Mouse (Mus musculus): Measurements from ENCODE around the gene Arid1a.

Gene Arid1a

DNA sequence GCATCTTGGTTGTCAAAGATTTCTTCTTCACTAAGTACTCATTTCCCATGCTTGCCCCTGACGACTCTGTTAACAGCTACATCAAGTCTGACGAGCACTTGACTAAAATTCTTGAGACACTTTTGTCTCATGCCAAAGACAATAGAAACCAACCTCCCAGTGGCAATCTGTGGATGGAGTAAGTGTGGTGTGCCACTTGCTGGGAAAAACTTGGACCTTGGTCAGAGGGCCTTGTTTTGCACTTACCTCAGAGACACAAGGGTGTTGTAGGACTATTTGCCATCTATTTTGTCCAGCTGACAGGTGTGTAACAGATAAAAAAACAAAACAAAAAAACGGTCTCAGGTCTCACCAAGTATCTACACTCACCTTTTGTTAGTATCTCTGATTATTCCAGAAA, 80.4 kb downstream of the Arid1a start:
- DNase-seq (ENCODE audit: extremely low spot score, low spot score), result no peak

DNA sequence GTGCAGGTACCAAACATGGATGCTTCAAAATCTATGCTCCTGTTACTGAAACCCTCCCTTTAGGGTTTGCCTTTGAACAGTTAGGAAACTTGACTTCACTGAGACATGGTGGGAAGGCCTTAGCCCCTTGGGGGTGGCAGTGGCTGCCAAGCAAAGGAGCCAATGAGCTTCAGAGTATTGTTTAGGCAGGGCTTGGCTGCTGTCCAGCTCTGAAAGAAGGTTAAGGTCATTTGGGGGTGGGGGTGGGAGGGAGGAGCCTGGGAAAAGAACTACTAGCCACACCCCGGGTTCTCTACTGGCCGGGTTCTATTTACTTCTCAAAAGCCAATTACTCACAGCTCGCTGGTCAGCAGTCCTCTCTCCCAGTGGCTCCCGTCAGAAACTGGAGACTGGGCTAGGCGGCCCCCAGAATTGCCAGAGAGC, 81.0 kb downstream of the Arid1a start:
- peak; percentile 61 for DNase-seq (ENCODE audit: extremely low spot score, low spot score)

DNA sequence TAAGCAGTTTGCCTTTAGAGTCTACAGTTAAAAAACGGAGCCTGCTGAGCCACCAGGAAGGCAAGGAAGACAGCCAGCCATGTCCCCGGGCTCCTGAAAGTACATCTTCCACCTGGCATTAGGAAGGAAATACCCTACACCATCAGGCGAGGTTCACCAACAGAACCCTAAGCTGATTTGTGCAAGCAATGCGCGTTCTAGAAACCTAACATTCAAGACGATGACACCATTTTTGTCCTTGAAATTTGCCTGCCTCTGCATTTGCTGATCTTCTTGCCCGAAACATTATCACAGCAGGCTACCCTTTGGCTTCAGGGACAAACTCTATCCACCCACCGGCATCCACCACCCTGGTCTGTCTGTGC, 82.3 kb downstream of the Arid1a start:
- DNase-seq (ENCODE audit: extremely low spot score, low spot score), result no peak

DNA sequence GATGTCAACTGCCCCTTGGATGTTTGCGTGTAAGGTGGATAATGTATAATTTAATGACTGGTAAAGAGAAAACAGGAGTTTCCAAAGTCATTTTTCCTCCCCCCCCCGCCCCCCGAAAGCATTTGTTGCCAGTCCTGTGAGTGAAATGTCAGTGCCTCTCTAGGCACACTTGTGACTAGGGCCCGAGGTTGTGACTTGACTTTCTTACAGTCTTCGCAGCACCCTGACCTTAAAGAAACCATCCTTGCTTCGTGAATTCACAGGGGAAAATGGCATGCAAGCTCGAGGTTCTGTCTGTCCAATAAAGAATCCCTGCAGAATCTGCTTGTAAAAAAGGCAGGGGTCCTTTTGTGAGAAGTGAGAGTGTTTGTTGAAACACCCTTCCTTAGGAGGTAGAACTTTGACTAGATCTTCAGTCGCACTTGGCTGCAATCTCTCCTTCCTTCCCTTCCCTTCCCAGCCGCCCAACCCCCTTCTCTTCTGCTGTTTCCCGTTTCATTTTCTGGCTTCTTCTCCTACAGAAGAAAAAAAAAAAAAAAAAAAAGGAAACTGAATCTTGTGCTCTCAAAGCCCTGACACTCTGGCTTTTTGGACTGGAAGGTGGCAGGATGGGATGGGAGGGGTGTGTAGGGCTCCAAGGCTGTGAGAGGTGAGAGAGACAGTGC, 82.8 kb downstream of the Arid1a start:
- DNase-seq (ENCODE audit: extremely low spot score, low spot score), result no peak

DNA sequence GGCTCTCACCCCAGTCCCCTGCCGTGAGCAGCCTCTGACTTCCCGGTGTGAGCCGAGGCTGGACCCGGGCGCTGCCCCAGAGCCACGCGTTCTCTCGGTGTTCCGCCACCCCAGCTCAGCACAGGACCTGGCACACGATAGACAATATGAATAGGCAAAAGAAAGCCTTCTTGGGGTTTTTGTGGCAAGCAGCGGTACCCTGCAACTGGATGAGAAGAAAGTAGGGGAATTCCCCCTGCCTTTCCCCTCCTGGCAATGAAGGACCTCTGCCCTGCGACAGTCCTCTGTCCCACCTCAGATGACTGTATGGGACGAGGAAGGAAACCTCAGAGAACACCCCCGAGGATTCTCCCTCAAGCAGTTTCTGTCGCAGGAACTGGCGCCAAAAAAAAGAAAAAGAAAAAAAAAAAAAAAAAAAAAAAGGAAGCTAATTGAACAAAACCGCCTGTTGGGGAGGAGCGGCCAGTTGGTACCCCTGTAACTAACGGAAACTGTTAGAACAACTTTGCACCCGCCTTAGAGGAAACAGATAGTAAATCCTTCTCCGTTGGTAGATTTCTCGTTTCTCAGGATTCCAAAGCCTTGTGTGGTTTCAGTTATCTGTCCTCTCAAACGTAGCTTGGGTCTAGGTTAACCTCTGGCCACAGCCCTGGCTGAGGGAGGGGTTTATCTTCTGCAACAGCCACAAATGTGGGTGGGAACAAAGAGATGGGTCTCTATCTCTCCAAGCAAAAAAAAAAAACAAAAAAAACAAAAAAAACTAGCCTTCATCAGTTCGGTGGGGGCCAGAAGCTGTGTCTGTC, 83.5 kb downstream of the Arid1a start:
- no peak for DNase-seq (ENCODE audit: extremely low spot score, low spot score)

DNA sequence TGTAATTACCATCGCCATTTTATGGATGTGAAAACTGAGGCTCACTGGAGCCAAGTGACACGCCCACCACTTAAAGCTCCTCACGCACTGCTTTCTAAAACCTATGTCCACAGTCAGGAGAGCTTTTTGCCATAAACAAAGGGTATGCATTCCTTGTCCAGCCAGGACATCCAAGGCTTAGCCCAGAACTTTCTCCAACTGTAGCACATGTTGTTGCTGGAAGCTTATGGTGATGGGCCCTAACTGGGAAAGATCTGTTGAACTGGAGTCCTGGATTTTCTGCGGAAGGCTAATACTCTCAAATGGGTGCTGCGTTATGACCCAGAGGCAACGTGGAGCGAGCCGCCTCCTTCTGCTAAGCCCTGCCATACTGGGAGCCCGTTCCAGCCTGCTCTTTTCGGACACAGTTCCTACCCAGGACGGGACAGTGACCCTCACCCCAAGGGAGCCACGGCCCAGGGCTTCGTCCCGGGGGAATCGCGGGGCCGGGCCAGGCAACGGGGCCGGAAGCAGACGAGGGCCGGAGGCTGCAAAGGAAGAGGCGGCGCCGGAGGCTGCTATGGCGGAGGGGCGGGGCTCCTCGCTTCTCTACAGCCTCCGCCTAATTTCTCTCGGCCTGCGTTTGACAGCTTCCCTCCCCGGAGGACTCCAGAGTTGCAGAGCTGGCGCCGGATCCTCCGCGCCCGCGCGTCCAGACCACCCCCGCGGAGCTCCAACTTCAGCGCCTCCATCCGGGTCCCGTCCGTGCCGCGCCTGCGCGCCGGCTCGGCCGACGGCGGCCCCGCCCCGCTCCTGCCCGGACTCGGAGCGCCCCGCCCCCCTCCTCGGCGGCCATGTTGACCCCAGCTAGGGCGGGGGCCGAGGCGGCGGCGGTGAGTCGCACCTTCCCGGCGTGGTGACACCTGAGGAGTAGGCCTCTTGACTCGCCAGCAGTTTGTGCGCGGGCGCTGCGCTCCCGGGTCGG, 84.4 kb downstream of the Arid1a start, which contains the start of gene Pigv:
Pigv (minus strand) TSS at position 767 of the 964 bp plus-strand sequence.
- peak; percentile 97 for DNase-seq (ENCODE audit: extremely low spot score, low spot score)

DNA sequence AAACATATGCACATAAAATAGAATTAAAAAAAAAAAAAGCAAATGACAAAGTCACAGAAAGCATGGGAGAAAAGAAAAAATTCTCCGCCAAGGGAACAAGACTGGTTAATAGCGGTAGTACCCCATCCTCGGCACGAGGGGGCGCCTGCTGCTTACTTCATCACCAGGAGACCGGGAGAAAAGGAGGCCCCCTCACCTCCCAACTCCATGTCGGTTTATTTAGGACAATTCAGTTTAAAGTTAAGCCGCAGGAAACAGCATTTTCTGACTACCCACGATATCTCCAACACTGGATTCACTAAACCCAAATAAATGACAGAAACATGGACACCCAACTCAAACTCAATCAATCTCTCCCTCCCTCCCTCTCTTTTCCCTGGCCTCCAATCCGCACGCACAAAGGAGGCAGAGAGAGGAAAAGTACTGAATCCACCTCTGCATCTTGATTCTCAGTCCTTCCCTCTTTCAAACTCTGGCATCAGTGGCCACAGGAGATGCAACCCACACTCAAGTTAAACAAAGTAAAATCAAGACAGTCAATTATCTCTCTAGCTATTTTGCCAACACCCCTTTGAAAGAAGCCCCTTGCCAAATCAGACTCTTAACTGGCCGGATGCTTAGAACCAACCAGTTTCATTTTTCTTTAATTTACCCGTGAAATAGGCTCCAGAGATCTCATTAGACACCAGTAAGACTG, 85.2 kb downstream of the Arid1a start:
- DNase-seq (ENCODE audit: extremely low spot score, low spot score), result peak; percentile 83

DNA sequence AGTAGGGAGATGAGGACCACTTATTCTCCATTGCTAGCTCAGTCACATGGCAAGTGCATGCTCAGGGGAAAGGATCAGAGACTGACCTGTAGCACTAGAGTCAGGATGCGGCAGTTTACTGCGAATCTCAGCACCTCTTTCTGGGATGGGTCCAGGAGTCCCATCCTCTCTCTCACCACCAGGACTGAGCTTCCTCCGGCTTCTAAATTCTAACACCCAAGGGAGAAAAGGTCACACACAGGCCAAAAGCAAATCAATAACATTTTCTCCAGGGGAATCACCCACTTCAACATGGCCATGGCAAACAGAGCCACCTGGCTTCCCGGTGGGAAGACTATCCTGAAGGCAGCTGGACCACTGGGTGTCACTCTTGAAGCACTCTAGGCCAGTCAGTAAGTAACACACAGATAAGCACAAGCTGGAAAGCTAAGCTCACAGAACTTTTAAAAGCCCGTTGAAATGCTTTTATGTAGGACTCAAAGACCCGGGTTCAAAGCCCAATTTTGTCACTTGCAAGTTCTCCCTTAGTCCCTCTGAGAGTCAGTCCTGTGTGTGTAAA, 86.8 kb downstream of the Arid1a start:
- no peak for DNase-seq (ENCODE audit: extremely low spot score, low spot score)

DNA sequence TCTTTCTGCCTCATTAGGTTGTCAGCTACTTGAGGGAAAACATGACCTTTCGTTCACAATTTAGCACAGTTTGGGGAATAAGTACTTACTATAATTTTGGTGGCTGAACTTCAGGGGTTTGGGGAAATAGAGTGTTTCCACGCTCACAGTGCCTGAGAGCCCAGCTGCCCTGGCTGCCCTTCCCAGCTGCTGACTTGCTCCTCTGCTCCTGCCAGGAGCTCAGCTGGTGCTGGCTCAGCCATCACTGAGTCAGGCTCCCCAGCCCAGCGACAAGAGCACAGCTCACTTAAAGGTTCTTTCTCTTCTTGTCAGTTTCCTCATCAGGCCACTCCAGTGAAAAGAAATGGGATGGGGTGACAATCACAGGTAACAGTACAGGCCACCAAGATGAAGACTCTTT, 88.0 kb downstream of the Arid1a start:
- DNase-seq (ENCODE audit: extremely low spot score, low spot score), result no peak

DNA sequence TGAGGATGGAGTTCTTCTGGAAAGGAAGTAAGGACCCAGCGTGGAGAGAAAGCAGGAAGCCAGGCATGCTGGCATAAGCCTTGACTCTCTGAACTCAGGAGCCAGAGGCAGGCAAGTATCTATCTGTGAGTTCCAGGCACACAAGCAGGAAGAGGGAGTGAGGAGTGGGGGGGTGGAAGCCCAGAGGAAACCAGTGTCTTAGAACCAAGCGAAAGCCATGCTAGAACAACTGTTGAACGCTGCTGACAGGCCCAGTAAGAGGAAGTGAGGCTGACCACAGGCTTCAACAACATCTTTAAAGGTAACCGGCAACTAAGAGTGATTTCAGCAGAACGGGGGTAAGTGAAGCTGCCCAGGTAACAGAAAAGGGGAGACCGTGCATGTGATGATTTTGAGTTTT, 90.4 kb downstream of the Arid1a start:
- DNase-seq (ENCODE audit: extremely low spot score, low spot score), result no peak

DNA sequence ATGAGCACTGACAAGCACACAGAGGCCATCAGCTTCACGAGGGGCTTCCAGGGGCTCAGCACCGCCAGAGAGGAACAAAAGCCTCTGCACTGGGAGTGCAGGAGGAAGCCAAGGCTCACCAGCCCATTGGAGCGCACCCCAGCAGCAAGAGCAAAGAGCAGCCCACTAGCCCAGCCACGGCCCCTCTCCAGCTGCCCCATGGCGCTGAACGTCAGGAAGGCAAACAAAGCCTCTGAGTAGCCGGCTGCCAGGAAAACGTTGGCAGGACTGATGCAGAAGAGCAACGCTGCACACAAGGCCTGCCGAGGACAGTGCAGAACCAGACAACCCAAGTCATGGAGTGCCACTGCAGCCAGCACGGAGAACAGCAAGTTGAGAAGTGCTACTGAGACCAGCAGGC, 91.5 kb downstream of the Arid1a start:
- peak; percentile 7 for DNase-seq (ENCODE audit: extremely low spot score, low spot score)

DNA sequence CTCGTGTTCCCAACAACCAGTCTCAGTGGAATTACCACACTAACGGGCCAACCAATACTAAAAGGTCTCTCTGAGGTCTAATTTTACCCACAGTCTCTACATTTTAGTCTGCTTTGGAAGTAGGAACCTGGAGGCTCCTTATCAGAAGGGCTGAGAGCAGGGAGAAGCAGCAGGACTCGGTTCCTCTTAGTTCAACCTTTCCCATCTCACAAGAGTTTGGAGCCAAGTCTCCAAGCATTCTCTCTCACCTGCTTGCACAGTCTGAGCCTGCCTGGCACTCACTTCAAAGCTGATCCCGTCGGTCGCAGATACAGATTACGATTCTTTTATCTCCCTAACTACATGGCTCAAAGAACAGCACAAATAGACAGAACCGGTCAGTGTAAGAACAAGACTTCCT, 93.6 kb downstream of the Arid1a start:
- DNase-seq (ENCODE audit: extremely low spot score, low spot score), result no peak

DNA sequence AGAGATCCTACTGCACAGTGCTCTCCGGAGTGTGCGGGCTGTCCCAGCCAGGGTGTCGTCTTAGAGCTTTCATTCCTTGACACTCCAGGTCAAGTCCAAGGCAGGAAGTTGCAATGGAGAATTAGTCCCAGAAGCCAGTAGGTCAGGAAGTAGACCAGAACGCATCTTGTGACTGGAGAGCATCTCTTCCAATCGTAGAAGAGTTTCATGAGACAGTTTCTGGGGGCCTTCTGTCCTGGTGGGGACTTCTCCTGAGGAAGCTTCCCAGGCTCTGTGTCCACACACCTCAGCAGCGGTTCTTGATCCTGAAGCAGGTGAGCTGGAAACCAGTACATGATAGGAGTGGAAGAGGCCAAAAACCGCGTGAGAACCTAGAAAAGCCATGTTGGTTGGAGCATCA, 94.1 kb downstream of the Arid1a start:
- DNase-seq (ENCODE audit: extremely low spot score, low spot score), result no peak

DNA sequence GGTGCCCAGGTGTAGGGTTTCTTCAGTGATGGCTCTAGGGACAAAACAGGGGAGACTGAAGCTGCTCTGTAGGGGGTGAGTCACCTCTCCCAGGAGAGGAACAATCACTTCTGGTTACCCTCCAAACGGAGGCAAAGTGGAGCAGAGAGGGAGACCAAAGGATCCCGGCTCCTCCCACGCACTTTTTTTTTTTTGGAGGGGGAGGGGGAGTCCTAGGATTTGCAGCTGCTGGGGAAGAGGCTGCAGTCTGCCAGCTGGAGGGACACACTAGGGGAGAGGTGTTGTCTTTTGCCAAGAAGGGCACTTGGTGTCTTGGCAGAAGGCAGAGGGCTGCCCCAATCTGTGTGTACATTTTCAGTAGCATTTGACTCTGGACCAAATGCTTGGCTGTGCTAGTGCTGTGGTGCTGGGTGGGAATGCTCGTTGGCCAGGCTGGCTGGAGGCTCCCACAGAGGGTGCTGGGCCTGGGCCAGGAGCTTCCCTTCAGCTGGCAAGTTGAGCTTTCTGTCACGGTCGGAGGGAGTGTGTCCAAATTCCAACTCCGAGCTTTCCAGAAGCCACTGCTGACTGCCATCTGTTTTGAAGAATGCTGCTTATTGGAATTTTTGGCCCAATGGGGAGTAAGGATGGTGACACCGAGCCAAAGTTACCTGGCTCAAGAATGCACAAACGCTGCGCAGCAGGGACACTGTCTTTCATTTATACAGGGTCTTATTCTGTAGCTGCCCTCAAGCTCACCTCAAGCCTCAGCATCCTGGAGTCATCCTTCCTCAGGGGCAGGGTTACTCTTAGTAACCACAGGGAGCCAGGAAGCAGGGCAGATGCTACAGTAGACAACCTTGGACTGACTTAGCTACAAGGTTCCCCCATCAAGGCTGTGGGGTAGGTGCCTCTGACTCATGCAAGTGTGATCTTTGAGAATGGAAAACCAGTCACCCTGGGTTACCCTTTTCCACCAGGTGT, 96.1 kb downstream of the Arid1a start:
- no peak for DNase-seq (ENCODE audit: extremely low spot score, low spot score)

DNA sequence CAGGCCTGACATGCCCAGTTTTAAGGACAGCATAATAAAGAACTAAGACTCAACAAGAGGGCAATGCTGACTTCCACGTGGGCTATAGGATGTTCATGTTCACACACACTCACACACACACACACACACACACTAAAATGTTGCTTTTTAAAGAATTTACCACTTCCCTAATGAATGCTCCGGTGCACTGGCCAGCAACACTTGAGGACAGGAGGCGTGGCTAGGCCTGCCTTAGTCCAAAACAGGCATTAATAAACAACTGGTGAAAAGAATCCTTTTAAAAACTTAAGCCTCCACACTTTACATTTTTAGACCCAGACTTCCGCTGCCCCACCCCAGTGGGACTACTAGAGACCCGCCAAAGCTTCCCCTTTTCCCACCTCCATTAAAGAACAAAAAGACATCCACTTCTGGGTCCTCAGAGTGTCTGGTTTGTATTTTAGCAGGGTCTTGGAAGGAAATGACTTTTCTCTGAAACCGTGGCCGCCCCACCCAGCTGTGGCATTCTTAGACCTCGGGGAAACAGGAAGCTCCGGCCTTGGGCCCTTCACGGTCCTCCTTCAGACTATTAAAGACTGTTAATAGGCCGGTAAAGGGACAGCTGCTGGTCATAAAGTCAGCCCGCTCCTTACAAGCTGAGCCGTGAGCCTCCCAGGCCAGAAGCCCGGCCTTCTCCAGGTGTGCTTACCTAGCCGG, 96.9 kb downstream of the Arid1a start:
- DNase-seq (ENCODE audit: extremely low spot score, low spot score), result peak; percentile 33

DNA sequence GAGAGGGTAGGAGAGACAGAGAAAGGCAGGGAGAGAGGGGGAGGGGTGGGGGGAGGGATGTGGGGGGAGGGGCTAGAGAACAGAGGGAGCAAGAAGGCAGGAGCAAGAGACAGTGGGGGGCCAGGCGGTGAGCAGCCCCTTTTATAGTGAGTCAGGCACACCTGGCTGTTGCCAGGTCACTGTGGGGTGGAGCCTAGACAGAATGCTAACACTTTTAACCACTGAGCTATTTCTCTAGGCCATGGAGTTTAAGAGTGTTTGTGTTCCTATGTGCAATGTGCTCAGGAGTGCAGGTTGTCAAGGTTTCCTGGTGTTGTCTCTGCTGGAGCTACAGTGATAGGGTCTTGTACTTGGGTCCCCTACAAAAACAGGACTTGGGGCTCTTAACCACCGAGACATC, 97.8 kb downstream of the Arid1a start:
- no peak for DNase-seq (ENCODE audit: extremely low spot score, low spot score)

DNA sequence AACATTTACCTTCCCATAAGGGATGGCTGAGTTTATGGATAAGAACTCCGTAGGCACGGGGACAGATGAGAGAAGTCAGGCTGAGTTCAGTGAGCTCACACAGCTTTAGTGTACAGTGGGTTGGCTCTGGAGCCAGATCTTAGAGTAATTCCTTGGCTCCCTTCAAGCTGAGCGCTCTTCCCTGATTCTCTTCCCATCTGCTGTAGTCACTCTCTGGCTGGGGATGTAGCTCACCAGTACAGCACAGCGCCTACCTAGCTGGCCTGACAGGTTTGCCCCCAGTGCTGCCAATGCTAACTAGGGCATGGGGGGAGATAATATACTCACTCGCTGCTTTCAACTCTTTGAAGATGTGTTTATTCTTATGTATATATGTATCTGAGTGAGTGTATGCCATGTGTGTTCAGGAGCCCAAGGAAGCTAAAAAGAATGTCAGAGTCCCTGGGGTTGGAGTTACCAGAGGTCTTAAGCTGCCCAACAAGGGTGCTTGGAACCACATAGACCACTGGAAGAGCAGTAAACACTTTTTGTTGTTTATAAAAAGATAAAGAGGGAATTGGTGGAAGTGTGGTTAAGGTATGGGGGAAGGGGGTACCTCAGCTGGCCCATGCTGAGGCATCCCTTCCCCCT, 98.6 kb downstream of the Arid1a start:
- no peak for DNase-seq (ENCODE audit: extremely low spot score, low spot score)

DNA sequence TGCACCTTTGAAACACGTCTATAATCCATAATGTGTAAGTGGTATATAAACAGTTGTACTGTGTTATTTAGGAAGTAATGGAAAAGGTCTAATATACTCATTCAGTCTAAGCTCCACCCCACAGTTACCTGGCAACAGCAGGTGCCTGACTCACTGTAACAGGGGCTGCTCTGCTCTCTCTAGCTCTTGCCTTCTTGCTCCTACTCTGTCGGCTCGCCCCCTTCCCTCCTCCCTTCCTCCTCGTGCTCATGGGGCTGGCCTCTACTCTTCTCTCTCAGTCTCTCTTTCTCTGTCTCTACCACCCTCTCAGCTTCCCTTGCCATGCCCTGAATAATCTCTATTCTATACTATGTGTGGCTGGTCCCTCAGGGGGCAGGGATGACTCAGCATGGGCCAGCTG, 99.6 kb downstream of the Arid1a start:
- no peak for DNase-seq (ENCODE audit: extremely low spot score, low spot score)

DNA sequence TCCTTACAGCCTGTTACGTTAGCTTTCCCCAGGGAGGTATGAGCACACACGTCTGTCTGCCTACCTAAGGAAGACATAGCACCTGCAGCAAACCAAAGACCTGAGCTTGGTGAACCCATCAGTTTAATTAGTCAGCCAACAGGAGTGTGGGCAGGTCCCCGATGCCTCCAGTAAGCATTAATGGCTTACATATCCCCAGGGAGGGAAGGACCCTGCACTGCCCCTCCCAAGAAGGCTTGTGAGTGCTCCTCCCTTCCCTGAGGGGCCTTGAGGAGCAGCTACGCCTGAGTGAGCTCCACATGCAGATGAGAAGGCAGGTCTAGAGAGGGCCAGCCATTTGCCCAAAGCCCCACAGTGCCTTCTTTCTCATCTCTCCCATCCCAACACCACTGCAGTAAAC, 100.3 kb downstream of the Arid1a start:
- DNase-seq (ENCODE audit: extremely low spot score, low spot score), result no peak
